Mouse (Mus musculus) adrenal gland (tissue): ENCODE results near the gene Pax6.

Experiments
- intact Hi-C: fragments of 180-260 bp; cut with DNase I; formaldehyde crosslinking; loops from one replicate; pipeline ENCODE4 v1.15.1; 2025

The Pax6 gene

GRCm38 (mm10) chr2:105682634-105683351 is 14.1 kb downstream of the Pax6 start:
- intact Hi-C loops = loop anchor here (10.0 kb wide), 1 partner anchor 558 kb away; the partner anchor contains the start of gene Wt1

DNA sequence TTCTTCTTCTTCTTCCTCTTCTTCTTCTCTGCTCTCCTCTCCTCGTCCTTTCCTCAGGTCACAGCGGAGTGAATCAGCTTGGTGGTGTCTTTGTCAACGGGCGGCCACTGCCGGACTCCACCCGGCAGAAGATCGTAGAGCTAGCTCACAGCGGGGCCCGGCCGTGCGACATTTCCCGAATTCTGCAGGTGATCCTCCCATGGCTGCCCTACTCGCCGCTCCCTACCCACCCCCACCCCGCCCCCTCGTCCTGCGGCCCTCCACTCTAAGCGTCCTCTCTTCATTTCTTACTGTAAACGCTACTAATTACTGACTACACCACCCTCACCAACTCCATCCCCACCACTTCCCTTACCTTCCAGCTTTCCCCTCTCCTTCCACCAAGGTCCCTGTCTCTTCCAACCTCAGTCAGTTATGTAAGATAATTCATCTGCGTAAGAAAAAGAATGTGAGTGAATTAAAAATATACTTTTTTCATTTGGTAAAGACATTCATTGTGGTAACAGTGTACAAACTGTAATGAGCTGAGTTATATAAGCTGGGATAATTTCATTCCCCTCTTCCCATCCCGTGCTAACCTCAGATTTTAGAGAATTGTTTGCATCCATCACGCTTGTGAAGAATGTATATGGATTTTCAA is 15.2 kb downstream of the Pax6 start:
- intact Hi-C loops = loop anchor here (10.0 kb wide), 1 partner anchor 559 kb away; the partner anchor contains the start of gene Wt1

DNA sequence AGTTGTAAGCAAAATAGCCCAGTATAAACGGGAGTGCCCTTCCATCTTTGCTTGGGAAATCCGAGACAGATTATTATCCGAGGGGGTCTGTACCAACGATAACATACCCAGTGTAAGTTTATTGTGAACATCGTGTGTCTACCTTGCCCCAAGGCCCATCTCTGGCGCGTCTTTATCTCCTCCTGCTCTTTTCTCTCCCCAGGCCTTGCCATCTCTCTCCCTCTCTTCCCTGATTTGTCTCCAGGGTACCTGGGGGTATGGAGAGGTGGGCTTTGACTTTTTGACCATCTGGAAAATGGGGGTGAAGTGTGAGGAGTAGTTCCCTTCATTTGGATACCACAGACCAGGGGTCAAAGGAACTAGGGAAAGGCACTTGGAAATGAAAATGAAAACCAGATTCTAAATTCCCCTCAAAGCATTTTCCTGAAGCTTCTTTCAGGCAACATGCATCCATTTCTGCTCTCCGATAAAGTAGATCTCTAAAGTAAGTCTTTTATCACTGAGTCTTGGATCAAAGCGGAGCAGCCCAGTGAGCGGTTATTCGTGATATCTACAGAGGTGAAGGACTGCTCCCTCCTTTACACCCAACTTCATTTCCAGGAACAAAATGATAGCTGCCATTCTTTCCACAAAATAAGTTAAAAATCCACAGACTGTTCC is 16.4 kb downstream of the Pax6 start:
- intact Hi-C loops = loop anchor here (10.0 kb wide), 1 partner anchor 560 kb away; the partner anchor contains the start of gene Wt1

GRCm38 (mm10) chr2:105685651-105686050 is 17.0 kb downstream of the Pax6 start:
- intact Hi-C loops = loop anchor here (10.0 kb wide), 1 partner anchor 561 kb away; the partner anchor contains the start of gene Wt1

GRCm38 (mm10) chr2:105686363-105687316 is 17.9 kb downstream of the Pax6 start:
- intact Hi-C loops = loop anchor here (10.0 kb wide), 1 partner anchor 562 kb away; the partner anchor contains the start of gene Wt1

DNA sequence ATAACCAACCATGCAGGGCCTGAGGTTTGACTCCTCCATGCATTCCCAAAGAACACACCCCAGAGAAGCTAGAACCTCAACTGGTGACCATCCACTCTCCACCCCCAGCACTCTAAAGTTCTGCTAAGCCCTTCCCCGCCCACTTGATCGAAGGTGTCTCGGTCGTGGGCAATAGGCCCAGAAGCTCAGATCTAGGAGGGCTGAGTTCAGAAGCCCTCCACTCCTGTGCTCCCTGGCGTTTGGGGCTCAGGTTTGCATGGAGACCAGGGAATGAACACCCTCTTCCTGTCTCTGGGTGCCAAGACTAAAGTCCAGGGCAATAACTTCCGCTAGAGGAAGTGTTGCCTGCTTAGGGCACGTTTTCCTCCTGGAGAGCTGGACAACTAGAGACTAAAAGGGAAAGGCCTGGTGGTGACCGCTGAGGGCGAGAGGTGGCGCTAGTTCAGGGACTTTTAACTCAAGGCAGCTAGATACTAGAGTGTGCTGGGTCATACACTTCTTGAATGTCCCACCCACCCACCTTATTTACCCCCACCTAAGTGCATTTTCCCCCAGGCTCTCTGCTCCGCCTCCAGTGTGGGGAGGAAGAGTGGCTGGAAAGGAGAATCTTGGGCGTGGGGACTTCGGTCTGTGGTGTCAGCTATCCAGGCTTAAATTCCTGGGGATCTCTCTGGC is 18.8 kb downstream of the Pax6 start:
- intact Hi-C loops = loop anchor here (10.0 kb wide), 1 partner anchor 563 kb away; the partner anchor contains the start of gene Wt1

DNA sequence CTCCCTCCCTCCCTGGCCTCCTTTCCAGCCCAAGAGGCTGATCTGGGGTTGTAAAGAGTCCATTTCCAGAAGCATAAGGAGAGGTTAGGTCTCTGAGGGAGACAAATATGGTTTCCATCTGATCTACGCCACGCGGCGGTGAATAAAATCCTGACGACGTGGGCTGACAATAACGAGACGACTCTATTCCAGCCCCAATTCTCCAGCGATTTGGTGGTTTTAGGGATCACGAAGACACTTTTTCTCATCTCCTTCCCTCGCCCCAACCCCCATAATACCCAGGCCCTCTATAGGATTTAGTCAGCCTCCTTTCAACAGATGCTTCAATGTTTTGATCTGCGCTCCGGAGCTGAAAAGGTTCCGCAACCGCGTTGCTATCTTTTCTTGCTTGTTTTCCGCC is 19.3 kb downstream of the Pax6 start:
- intact Hi-C loops = loop anchor here (10.0 kb wide), 1 partner anchor 563 kb away; the partner anchor contains the start of gene Wt1

GRCm38 (mm10) chr2:105688436-105689303 is 20.0 kb downstream of the Pax6 start:
- intact Hi-C loops = loop anchor here (10.0 kb wide), 1 partner anchor 564 kb away; the partner anchor contains the start of gene Wt1

DNA sequence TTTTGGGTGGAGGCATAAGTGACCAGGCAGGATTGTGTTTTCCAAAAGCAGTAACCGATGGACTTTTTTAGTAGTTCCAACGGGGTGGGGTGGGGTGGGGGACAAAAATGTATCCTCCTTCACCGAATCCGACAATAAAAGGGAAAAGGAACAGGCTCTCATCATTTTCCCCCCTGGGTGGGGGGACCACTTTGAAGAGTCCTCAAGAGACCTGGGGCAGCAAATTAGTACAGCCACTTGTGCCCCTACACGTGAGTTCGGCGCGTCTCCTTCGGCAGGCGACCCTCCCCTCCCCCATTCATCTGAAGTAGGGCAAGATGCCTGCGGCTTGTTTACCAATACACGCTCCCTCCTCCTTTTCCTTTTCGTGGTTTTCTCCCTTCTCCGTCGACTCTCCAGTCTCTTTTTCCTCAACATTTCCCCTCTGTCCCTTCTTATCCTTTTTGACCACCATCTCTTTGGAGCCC is 20.6 kb downstream of the Pax6 start:
- intact Hi-C loops = loop anchor here (10.0 kb wide), 1 partner anchor 565 kb away; the partner anchor contains the start of gene Wt1

DNA sequence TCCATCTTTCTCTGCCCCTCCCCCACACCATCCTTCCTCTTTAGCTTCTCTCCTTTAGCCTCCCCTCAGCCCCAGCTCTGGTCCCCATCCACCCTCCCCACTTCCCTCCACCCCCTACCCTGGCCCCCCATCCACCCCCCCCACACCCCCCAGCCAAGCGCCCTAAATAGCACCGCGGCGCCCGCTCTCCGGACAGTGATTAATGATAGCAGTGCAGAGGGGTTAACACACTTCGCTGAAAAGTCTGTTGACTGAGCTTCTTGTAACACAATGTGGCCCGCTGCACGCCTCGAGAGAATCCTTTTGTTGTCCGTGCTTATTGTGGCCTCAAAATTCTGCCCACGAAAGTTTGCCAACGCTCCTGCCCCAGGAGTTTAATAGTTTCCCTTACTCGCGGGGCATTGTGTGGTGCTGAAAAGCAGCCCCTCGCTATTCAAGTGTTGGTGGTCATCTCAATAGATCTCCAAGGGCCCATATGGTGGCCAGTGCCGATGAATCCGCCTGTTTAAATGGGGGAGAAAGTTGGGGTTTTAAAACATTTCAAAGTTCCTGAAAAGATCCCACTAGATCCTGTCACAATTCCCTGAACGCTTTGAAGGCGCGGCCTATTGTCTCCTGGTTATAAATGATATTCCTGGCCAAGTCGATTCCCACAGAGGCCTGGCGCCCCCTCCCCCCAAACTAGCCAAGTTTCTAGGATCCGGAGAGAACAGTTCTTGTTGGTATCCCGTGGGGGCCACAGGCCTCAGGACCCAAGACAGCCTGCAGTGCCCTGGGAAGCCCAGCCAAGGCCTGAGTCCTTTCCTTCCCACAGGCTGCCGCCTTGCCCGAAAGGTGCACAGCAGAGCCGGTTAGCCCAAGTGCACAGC is 21.3 kb downstream of the Pax6 start:
- intact Hi-C loops = loop anchor here (10.0 kb wide), 1 partner anchor 565 kb away; the partner anchor contains the start of gene Wt1

- intact Hi-C loops = no loop called here
Measured at GRCm38 (mm10) chr2:105691296-105691695, 22.6 kb downstream of the Pax6 start.

- intact Hi-C loops = no loop called here
Measured at GRCm38 (mm10) chr2:105697741-105698140, 29.0 kb downstream of the Pax6 start.

DNA sequence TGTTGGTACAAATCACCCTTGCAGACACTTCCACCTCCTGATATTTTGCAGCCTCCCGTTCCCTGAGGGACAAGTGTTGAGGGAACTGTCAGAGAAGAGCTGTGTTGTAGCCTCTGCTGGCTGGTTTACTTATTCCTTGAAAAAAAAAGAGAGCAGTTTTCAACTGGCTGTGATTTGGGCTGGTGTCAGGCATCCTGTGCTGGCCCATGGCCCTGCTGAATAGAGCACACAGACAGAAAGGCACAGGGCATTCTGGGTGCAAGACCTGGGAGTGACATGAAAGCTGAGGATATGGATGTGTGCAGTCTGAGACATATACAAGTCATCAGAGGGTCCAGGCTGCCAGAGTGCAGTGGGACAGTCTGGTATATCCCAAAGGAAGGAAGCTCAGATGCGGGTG is 29.9 kb downstream of the Pax6 start:
- intact Hi-C loops = no loop called here

GRCm38 (mm10) chr2:105701781-105702180 is 33.1 kb downstream of the Pax6 start:
- intact Hi-C loops = no loop called here

- intact Hi-C loops = no loop called here
Measured at GRCm38 (mm10) chr2:105702586-105702985, 33.9 kb downstream of the Pax6 start.

GRCm38 (mm10) chr2:105705320-105705719 is 36.6 kb downstream of the Pax6 start:
- intact Hi-C loops = no loop called here

DNA sequence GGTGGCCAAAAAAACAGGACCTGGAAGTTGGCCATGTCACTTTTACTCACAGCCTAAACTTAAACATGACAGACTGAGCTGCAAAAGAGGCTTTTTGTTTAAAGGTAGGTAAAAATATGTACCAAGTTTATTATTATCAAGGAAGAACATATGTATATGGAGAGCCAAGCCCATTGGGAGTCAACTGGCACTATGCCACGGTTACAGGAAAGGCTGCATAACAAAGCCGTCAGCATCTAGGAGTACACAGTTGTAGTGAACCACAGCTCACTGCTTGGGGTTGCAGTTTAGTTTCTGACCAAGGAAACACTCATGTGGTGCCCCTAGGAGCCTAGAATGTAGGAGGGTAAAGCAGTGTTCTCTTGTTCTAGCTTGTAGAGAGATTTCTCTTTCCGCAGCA is 40.4 kb downstream of the Pax6 start:
- intact Hi-C loops = no loop called here

- intact Hi-C loops = no loop called here
Measured at GRCm38 (mm10) chr2:105710511-105710910, 41.8 kb downstream of the Pax6 start.
